Mouse (Mus musculus) gastrocnemius, adult 2 months (tissue): ENCODE data around the gene Eef2. TPM values are rescaled to one million over a fixed set of nuclear protein-coding genes. Genes with fewer than 3 reads are reported as not detected.

ENCODE experiments used
- DNase-seq: peaks from one replicate; pipeline ENCODE4 v3.0.0; 2022
- H3K27ac ChIP-seq: fragments of 200-600 bp; 2 replicates; pipeline ENCODE4 v1.8.1; 2022; ENCODE audit warnings: mild to moderate bottlenecking
- H3K4me3 ChIP-seq: fragments of 200-600 bp; 2 replicates; pipeline ENCODE4 v1.8.1; 2022; ENCODE audit warnings: mild to moderate bottlenecking, moderate library complexity
- CTCF ChIP-seq: fragments of 200-600 bp; IDR thresholded peaks from 2 replicates; pipeline ENCODE4 v1.8.1; 2022; ENCODE audit warnings: antibody characterized with exemption, mild to moderate bottlenecking, moderate library complexity
- intact Hi-C: fragments of 180-260 bp; cut with DNase I; formaldehyde crosslinking; loops from one replicate; pipeline ENCODE4 v1.15.1; 2025
- long read RNA-seq, 2 experiments: library from polyadenylated mRNA; stranded (forward); transcript quantifications; one replicate each; pipeline ENCODE4 v2.0.0; 2021
- total RNA-seq, 2 experiments: library from RNA; stranded (reverse); gene quantifications; 2 replicates each; pipeline ENCODE4 v1.2.3; 2021

Gene Eef2
- 1,000 to 10,000 TPM; 1,128 to 1,335 TPM for total RNA-seq
- long read RNA-seq, experiment 1, transcript Eef2-201 (14 exons, 3,089 nt): major isoform, 281 of 454 reads
- long read RNA-seq, experiment 1, partial matches to known transcripts: 144 of 454 reads
- long read RNA-seq, experiment 1, other reads (novel, unspliced or antisense): 29 of 454 reads
- long read RNA-seq, experiment 2, transcript Eef2-201 (14 exons, 3,089 nt): major isoform, 414 of 617 reads
- long read RNA-seq, experiment 2, partial matches to known transcripts: 168 of 617 reads
- long read RNA-seq, experiment 2, other reads (novel, unspliced or antisense): 35 of 617 reads

GRCm38 (mm10) chr10:81176466-81177271 is at the start of gene Eef2:
Eef2 (plus strand) TSS chr10:81176631.
- DNase-seq: peak; percentile 100
- intact Hi-C loops: loop anchor here (5.0 to 10.0 kb wide), 3 partner anchors 44 to 274 kb away; partner anchors contain the start of gene Timm13
- H3K4me3 ChIP-seq: peak within 1 kb of the TSS; percentile 91
- TF ChIP-seq CTCF: no peak
- H3K27ac ChIP-seq: peak within 1 kb of the TSS; percentile 91

DNA sequence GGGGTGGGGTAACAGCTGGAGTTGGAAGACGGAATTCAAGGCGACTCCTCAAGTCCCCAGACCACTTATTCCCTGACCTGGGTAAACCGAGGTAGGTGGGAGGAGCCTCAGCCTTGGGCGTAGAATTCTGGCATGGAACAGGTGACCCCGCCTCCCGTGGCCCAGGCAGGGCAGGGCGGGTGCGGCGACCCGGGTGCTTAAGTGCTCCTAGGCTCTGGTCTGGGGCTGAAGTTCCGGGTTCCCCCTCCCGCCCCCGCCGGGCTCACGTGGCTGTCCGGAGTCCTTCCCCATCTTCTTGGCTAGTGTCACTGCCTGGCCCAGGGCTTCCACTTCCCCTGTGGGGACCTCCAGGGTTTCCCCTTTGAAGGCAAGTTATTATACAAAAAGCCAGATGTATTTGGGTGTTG is 42.2 kb upstream of the Eef2 start:
- DNase-seq: peak; percentile 80
- intact Hi-C loops: loop anchor here (5.0 kb wide), 1 partner anchor 43 kb away; the partner anchor contains the start of gene Eef2
- Histone ChIP-seq H3K4me3 (peak overlapping the region; percentile 86), H3K27ac (peak overlapping the region; percentile 99)
- TF ChIP-seq CTCF: no peak

GRCm38 (mm10) chr10:81134966-81135681 is 41.3 kb upstream of the Eef2 start, which contains the start of gene Zbtb7a:
Zbtb7a (plus strand) TSS chr10:81135220.
- Histone ChIP-seq H3K27ac (peak within 1 kb of the TSS; percentile 99), H3K4me3 (peak within 1 kb of the TSS; percentile 86)
- intact Hi-C loops: loop anchor here (5.0 kb wide), 1 partner anchor 42 kb away; the partner anchor contains the start of gene Eef2
- peak; percentile 60 for DNase-seq
- no peak for TF ChIP-seq CTCF

GRCm38 (mm10) chr10:81135831-81136705 is 40.4 kb upstream of the Eef2 start:
- TF ChIP-seq CTCF: no peak
- peak overlapping the region; percentile 86 for H3K4me3 ChIP-seq
- intact Hi-C loops: no loop called here
- H3K27ac ChIP-seq: peak overlapping the region; percentile 99
- DNase-seq: peak; percentile 87

DNA sequence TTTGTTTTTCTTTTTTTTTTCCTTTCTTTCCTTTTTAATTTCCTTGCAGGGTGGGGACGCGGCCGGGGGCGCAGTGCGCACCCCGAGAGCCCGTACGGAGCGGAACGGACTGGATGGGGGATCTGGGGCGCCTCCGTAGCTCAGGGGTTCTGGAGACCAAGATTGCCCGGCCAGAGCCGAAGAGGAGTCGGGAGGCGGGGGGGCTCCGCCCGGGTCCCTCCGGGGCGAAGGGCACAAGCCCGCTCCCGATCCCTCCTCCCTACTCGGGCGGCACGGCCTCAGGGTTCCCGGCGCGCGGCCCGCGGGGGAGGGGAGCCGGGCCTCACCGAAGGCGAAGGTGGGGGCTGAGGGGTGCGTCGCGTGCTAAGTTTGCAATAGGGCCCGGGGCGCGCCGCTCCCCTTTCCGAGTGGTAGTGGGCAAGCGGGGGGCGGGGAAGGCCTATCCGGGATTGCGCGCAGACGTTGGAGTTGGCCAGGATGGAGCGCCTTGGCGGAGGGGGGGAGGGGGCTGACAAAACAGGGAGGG is 39.7 kb upstream of the Eef2 start:
- Histone ChIP-seq H3K4me3 (peak overlapping the region; percentile 86), H3K27ac (peak overlapping the region; percentile 99)
- DNase-seq: peak; percentile 94
- no peak for TF ChIP-seq CTCF
- intact Hi-C loops: no loop called here

- Histone ChIP-seq H3K4me3 (peak overlapping the region; percentile 88), H3K27ac (peak overlapping the region; percentile 99)
- DNase-seq: peak; percentile 99
- intact Hi-C loops: no loop called here
- TF ChIP-seq CTCF: no peak
Measured at GRCm38 (mm10) chr10:81137252-81138130, 38.9 kb upstream of the Eef2 start.

DNA sequence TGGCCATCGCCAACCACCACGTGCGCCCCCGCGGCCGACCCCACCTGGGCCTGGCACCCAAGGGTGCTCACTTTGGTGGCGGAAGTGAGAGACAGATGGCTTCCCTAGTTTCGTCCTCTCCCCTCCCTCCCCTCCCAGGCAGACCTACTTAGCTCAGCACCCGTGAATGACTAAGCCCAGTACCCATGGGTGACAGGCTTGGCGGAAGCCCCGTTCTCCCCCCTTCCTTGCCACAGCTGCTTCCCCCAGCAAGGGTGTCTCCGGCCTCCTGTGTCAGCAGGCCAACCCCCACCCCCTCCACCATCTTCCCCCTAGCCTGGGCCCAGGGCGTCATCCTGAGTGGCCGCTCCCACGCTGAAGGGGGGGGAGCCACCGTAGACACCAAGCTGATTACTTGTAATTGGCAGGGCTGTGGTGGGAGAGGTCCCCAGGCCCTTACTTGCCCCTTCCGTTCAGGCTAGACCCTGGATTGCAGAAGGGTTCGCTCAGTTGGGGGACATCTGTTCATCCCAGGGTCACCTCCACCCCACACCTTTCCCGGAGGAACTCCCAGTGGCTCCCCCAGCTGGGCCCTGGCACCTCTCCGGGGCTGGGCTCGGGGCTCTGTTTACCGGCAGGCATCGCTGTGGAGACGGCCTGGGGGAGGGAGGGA is 38.2 kb upstream of the Eef2 start:
- peak; percentile 74 for DNase-seq
- Histone ChIP-seq H3K27ac (peak overlapping the region; percentile 98), H3K4me3 (peak overlapping the region; percentile 88)
- TF ChIP-seq CTCF: no peak
- intact Hi-C loops: no loop called here

GRCm38 (mm10) chr10:81138821-81139528 is 37.5 kb upstream of the Eef2 start:
- intact Hi-C loops: no loop called here
- Histone ChIP-seq H3K4me3 (peak overlapping the region; percentile 88), H3K27ac (peak overlapping the region; percentile 98)
- no peak for DNase-seq
- no peak for TF ChIP-seq CTCF

- intact Hi-C loops: no loop called here
- no peak for TF ChIP-seq CTCF
- Histone ChIP-seq H3K4me3 (peak overlapping the region; percentile 88), H3K27ac (peak overlapping the region; percentile 98)
- no peak for DNase-seq
Measured at GRCm38 (mm10) chr10:81139529-81139846, 36.9 kb upstream of the Eef2 start.
